Mouse (Mus musculus): Measurements from ENCODE around the gene Pianp. TPM values are rescaled to one million over a fixed set of nuclear protein-coding genes. Genes with fewer than 3 reads are reported as not detected.

Gene Pianp
- polyA plus RNA-seq, 1 experiment from 2014 or later: 5.5 TPM

- Histone ChIP-seq H3K27ac (no peak within 1 kb of the TSS), H3K9ac (no peak within 1 kb of the TSS), H3K4me3 (no peak within 1 kb of the TSS), H3K36me3 (peaks cover 86% of the 10 kb centered on the region), H3K4me1 (no peaks in the 10 kb centered on the region), H3K9me3 (no peaks in the 10 kb centered on the region), H3K27me3 (no peaks in the 10 kb centered on the region), H3K4me2 (replicated peaks) (no peak within 1 kb of the TSS)
- 33% methylated on average over 20 of the region's 20 CpGs for WGBS
- ATAC-seq (ENCODE audit: insufficient number of reproducible peaks, insufficient read depth, low FRiP score, low TSS enrichment): no peak
Observed at GRCm38 (mm10) chr6:125049678-125050077, 53.2 kb downstream of the Pianp start, which contains the start of gene Acrbp. TSS of gene Acrbp (plus strand) at chr6:125049689.

GRCm38 (mm10) chr6:125051237-125051636 is 54.7 kb downstream of the Pianp start:
- Histone ChIP-seq H3K4me2 (replicated peaks) (no peak overlapping the region), H3K27ac (no peak overlapping the region), H3K36me3 (peaks cover 79% of the 10 kb centered on the region), H3K4me1 (no peaks in the 10 kb centered on the region), H3K9ac (no peak overlapping the region), H3K27me3 (no peaks in the 10 kb centered on the region), H3K9me3 (no peaks in the 10 kb centered on the region), H3K4me3 (no peak overlapping the region)
- 66% methylated on average over 5 of the region's 5 CpGs for WGBS
- ATAC-seq (ENCODE audit: insufficient number of reproducible peaks, insufficient read depth, low FRiP score, low TSS enrichment): no peak

Other genes starting within 250 kb of the Pianp start
- not detected in 2 replicates for gene Gm45234, start 240.7 kb upstream of the Pianp start, polyA plus RNA-seq (2016; fragmentation: Nextera tagmentation; extraction: Ambion mirVana)
- gene Atn1, start 240.2 kb upstream of the Pianp start, polyA plus RNA-seq (2016; fragmentation: Nextera tagmentation; extraction: Ambion mirVana): 20.1 and 20.5 TPM in 2 replicates
- 9.7 and 10.2 TPM in 2 replicates for gene Eno2, start 227.0 kb upstream of the Pianp start, polyA plus RNA-seq (2016; fragmentation: Nextera tagmentation; extraction: Ambion mirVana)
- gene Lrrc23, start 217.0 kb upstream of the Pianp start, polyA plus RNA-seq (2016; fragmentation: Nextera tagmentation; extraction: Ambion mirVana): 0.59 and 1.0 TPM in 2 replicates
- gene Spsb2, start 188.0 kb upstream of the Pianp start, polyA plus RNA-seq (2016; fragmentation: Nextera tagmentation; extraction: Ambion mirVana): 7.8 and 10.5 TPM in 2 replicates
- 615 and 621 TPM in 2 replicates for gene Tpi1, start 182.4 kb upstream of the Pianp start, polyA plus RNA-seq (2016; fragmentation: Nextera tagmentation; extraction: Ambion mirVana)
- gene Usp5, start 167.2 kb upstream of the Pianp start, polyA plus RNA-seq (2016; fragmentation: Nextera tagmentation; extraction: Ambion mirVana): 191 and 197 TPM in 2 replicates
- 157 and 166 TPM in 2 replicates for gene Cdca3, start 167.1 kb upstream of the Pianp start, polyA plus RNA-seq (2016; fragmentation: Nextera tagmentation; extraction: Ambion mirVana)
- 0.58 and 1.0 TPM in 2 replicates for gene Gnb3, start 156.4 kb upstream of the Pianp start, polyA plus RNA-seq (2016; fragmentation: Nextera tagmentation; extraction: Ambion mirVana)
- gene P3h3, start 138.9 kb upstream of the Pianp start, polyA plus RNA-seq (2016; fragmentation: Nextera tagmentation; extraction: Ambion mirVana): 61.7 and 68.9 TPM in 2 replicates
- gene Gpr162, start 132.7 kb upstream of the Pianp start, polyA plus RNA-seq (2016; fragmentation: Nextera tagmentation; extraction: Ambion mirVana): 3.4 and 3.6 TPM in 2 replicates
- 0.09 and 0.39 TPM in 2 replicates for gene Cd4, start 108.5 kb upstream of the Pianp start, polyA plus RNA-seq (2016; fragmentation: Nextera tagmentation; extraction: Ambion mirVana)
- 3.1 and 4.1 TPM in 2 replicates for gene Lag3, start 85.0 kb upstream of the Pianp start, polyA plus RNA-seq (2016; fragmentation: Nextera tagmentation; extraction: Ambion mirVana)
- 390 and 395 TPM in 2 replicates for gene Ptms, start 76.6 kb upstream of the Pianp start, polyA plus RNA-seq (2016; fragmentation: Nextera tagmentation; extraction: Ambion mirVana)
- 419 and 427 TPM in 2 replicates for gene Mlf2, start 65.3 kb upstream of the Pianp start, polyA plus RNA-seq (2016; fragmentation: Nextera tagmentation; extraction: Ambion mirVana)
- 119 and 121 TPM in 2 replicates for gene Cops7a, start 31.2 kb upstream of the Pianp start, polyA plus RNA-seq (2016; fragmentation: Nextera tagmentation; extraction: Ambion mirVana)
- 22.3 and 24.4 TPM in 2 replicates for gene Zfp384, start 12.5 kb downstream of the Pianp start, polyA plus RNA-seq (2016; fragmentation: Nextera tagmentation; extraction: Ambion mirVana)
- 165 and 176 TPM in 2 replicates for gene Ing4, start 43.1 kb downstream of the Pianp start, polyA plus RNA-seq (2016; fragmentation: Nextera tagmentation; extraction: Ambion mirVana)
- 17.6 and 21.0 TPM in 2 replicates for gene Acrbp, start 53.0 kb downstream of the Pianp start, polyA plus RNA-seq (2016; fragmentation: Nextera tagmentation; extraction: Ambion mirVana)
- 0.53 and 0.61 TPM in 2 replicates for gene Lpar5, start 71.2 kb downstream of the Pianp start, polyA plus RNA-seq (2016; fragmentation: Nextera tagmentation; extraction: Ambion mirVana)
- 90.0 and 104 TPM in 2 replicates for gene Chd4, start 99.3 kb downstream of the Pianp start, polyA plus RNA-seq (2016; fragmentation: Nextera tagmentation; extraction: Ambion mirVana)
- 68.0 and 70.1 TPM in 2 replicates for gene Nop2, start 135.2 kb downstream of the Pianp start, polyA plus RNA-seq (2016; fragmentation: Nextera tagmentation; extraction: Ambion mirVana)
- gene Iffo1, start 148.5 kb downstream of the Pianp start, polyA plus RNA-seq (2016; fragmentation: Nextera tagmentation; extraction: Ambion mirVana): 19.1 and 24.0 TPM in 2 replicates
- 1,846 and 1,855 TPM in 2 replicates for gene Gapdh, start 169.8 kb downstream of the Pianp start, polyA plus RNA-seq (2016; fragmentation: Nextera tagmentation; extraction: Ambion mirVana)
- 186 and 191 TPM in 2 replicates for gene Ncapd2, start 195.0 kb downstream of the Pianp start, polyA plus RNA-seq (2016; fragmentation: Nextera tagmentation; extraction: Ambion mirVana)
- 191 and 206 TPM in 2 replicates for gene Mrpl51, start 195.1 kb downstream of the Pianp start, polyA plus RNA-seq (2016; fragmentation: Nextera tagmentation; extraction: Ambion mirVana)
- 4.9 and 5.1 TPM in 2 replicates for gene Vamp1, start 218.9 kb downstream of the Pianp start, polyA plus RNA-seq (2016; fragmentation: Nextera tagmentation; extraction: Ambion mirVana)
- 2.2 and 2.5 TPM in 2 replicates for gene Tapbpl, start 235.2 kb downstream of the Pianp start, polyA plus RNA-seq (2016; fragmentation: Nextera tagmentation; extraction: Ambion mirVana)
- gene Cd27, start 240.3 kb downstream of the Pianp start, polyA plus RNA-seq (2016; fragmentation: Nextera tagmentation; extraction: Ambion mirVana): 1.8 and 3.1 TPM in 2 replicates

Data from embryonic facial prominence, embryonic 12.5 days (tissue).